Mouse (Mus musculus): ENCODE results near the gene Lrrc45. TPM values are rescaled to one million over a fixed set of nuclear protein-coding genes. Genes with fewer than 3 reads are reported as not detected.

Gene Lrrc45
- total and polyA plus RNA-seq, 3 experiments: 11.7 to 31.3 (median 20.3) TPM

DNA sequence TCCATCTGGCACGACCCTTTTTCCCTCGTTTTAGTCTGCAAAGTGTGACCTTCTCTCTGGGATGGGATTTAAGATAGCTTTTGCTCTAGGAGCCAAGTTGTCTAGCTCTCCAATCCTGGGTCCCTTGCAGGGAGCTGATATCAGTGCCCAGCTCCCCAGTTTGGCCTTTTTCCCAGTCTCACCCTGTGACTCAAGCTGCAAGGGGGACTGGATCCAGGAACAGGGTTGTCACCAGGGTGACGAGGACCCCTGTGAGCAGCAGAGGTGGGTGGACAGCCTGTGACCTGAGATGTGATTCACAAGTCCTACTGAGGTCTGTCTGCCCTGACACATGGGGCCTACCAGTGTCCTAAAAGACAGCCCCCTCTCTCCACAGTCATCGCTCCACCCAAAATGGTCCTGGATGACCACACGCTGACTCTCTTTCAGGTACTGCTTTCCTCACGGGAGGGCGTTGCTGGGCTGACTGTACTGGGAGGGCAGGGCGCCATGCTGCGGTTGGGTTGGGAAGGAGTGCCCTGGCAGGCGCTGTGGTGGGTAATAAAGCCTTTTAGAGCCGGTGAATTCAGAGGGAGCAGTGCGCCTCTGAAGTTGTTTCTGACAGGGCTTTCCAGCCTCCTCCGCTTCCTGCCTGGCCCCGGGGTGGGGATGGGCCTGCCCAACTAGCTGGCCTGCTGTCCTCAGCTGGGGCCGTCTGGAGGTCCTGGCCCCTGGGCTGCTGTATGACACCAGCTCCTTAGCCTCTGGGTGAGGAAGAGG lies 9.8 kb upstream of the Lrrc45 start:
- in situ Hi-C loops (cut with MboI; ENCODE audit: low pct_ligation_motif_present, low pct_unique_long_range_greater_than_20kb, low sequenced_read_pairs) (no loop called here), dilution Hi-C loops (cut with MboI; ENCODE audit: extremely low pct_ligation_motif_present, extremely low pct_unique_long_range_greater_than_20kb, low sequenced_read_pairs) (no loop called here)
- Histone ChIP-seq H3K79me2 (replicated peaks; ENCODE audit: control insufficient read depth, extremely low read depth, insufficient read depth, poor library complexity, severe bottlenecking) (no peaks in the 10 kb centered on the region), H3K27ac (ENCODE audit: insufficient read depth, low read depth) (no peak overlapping the region), H3K36me3 (replicated peaks in 1 of 2; ENCODE audit: control insufficient read depth in 1 of 2, insufficient read depth in 1 of 2, low read length in 1 of 2) (peaks cover 42 to 87% of the 10 kb centered on the region in 2 experiments), H3K27me3 (replicated peaks) (no peaks in the 10 kb centered on the region), H3K4me2 (ENCODE audit: insufficient read depth, low read depth, poor library complexity, severe bottlenecking) (no peak overlapping the region), H3K9ac (ENCODE audit: insufficient read depth, low read depth) (no peak overlapping the region), H3K9me3 (replicated peaks; ENCODE audit: low read length) (no peaks in the 10 kb centered on the region), H3K4me1 (ENCODE audit: control insufficient read depth in 1 of 2, insufficient read depth in 2 of 2) (peaks cover 14 to 37% of the 10 kb centered on the region in 2 experiments), H3K4me3 (replicated peaks in 1 of 3; ENCODE audit: low read depth in 2 of 3, low read length in 2 of 3, poor library complexity in 1 of 3) (no peak overlapping the region)
- TF ChIP-seq MAFK (IDR thresholded peaks at IDR 0.05; ENCODE audit: insufficient replicate concordance, low read length) (no peak), IRF4 (IDR thresholded peaks at IDR 0.05; ENCODE audit: low read depth, low read length) (no peak), JUN (IDR thresholded peaks at IDR 0.05; ENCODE audit: insufficient read depth, low read depth, low read length) (no peak), SMC3 (IDR thresholded peaks at IDR 0.05; ENCODE audit: low read depth, low read length) (no peak), PAX5 (IDR thresholded peaks at IDR 0.05; ENCODE audit: low read length) (no peak), NELFE (IDR thresholded peaks at IDR 0.05; ENCODE audit: low read depth, low read length) (no peak), GABPA (IDR thresholded peaks at IDR 0.05; ENCODE audit: insufficient replicate concordance, low read depth, low read length) (no peak), UBTF (IDR thresholded peaks at IDR 0.05; ENCODE audit: low read depth, low read length) (no peak)
- no peak for DNase-seq (ENCODE audit: extremely low read depth)

DNA sequence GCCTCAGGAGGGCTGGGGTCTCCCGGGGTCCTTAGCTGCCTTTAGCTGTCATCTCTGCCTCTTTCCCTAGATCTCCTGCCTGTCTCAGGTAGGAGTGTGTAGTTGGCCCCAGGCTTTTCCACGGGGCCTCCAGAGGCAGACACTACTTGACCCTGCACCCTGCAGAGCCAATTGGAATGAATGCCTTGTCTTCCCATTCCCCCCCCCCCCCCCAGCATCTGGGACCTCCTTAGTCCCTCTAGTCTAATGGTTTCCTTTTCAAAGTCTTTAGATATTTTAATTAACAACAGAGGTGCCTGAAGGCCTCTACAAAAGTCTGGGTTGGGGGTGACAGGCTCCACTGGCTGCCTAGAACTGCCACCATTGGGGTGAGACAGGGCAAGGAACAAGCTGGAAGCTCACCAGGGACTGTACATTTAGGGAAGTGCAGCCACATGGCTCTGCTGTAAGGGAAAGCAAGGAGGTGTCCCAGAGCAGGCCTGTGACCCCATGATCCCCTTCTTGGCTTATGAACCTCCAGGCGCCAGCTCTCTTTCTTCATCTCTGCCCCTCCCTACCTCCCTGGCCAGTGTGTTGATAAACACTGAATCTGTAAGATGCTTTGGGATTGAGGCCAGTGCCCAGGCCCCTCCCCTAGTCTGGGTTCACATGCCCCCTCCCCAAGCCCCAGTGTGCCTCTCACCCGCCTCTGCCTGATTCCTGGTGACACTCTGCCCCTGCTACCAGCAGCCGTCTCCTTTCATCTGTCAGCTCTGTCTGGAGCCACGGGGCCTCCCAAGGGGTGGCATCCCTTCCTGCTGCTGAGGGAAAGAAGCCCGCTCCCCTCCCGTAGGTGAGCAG lies 9.0 kb upstream of the Lrrc45 start:
- no peak overlapping the region for H3K4me2 ChIP-seq (ENCODE audit: insufficient read depth, low read depth, poor library complexity, severe bottlenecking)
- H3K4me3 ChIP-seq (replicated peaks in 1 of 3; ENCODE audit: low read depth in 2 of 3, low read length in 2 of 3, poor library complexity in 1 of 3): no peak overlapping the region
- no peak overlapping the region for H3K27ac ChIP-seq (ENCODE audit: insufficient read depth, low read depth)
- H3K79me2 ChIP-seq (replicated peaks; ENCODE audit: control insufficient read depth, extremely low read depth, insufficient read depth, poor library complexity, severe bottlenecking): no peaks in the 10 kb centered on the region
- no peak overlapping the region for H3K9ac ChIP-seq (ENCODE audit: insufficient read depth, low read depth)
- H3K4me1 ChIP-seq (ENCODE audit: control insufficient read depth in 1 of 2, insufficient read depth in 2 of 2): peaks cover 14 to 36% of the 10 kb centered on the region in 2 experiments
- in situ Hi-C loops (cut with MboI; ENCODE audit: low pct_ligation_motif_present, low pct_unique_long_range_greater_than_20kb, low sequenced_read_pairs): no loop called here
- TF ChIP-seq RCOR1 (conservative IDR thresholded peaks at IDR 0.05; ENCODE audit: low read depth, low read length): no peak
- TF ChIP-seq JUND (conservative IDR thresholded peaks at IDR 0.05; ENCODE audit: low read depth, low read length): no peak
- TF ChIP-seq SMC3 (IDR thresholded peaks at IDR 0.05; ENCODE audit: low read depth, low read length): no peak
- TF ChIP-seq EP300 (IDR thresholded peaks at IDR 0.05; ENCODE audit: low read length): no peak
- TF ChIP-seq MXI1 (IDR thresholded peaks at IDR 0.05; ENCODE audit: low read depth, low read length): no peak
- TF ChIP-seq E2F4 (IDR thresholded peaks at IDR 0.05; ENCODE audit: insufficient replicate concordance, low read depth, low read length): no peak
- no peak for TF ChIP-seq MAFK (IDR thresholded peaks at IDR 0.05; ENCODE audit: insufficient replicate concordance, low read length)
- TF ChIP-seq POLR2A (IDR thresholded peaks at IDR 0.05; ENCODE audit: low read depth, low read length): no peak
- no peak for TF ChIP-seq MEF2A (IDR thresholded peaks at IDR 0.05; ENCODE audit: borderline replicate concordance, low read depth, low read length)
- TF ChIP-seq CHD2 (IDR thresholded peaks at IDR 0.05; ENCODE audit: low read length): no peak
- TF ChIP-seq NRF1 (IDR thresholded peaks at IDR 0.05; ENCODE audit: low read depth, low read length): no peak
- no peak for TF ChIP-seq USF2 (conservative IDR thresholded peaks at IDR 0.05; ENCODE audit: low read depth, low read length)
- TF ChIP-seq UBTF (IDR thresholded peaks at IDR 0.05; ENCODE audit: low read depth, low read length): no peak
- no peak for TF ChIP-seq CTCF (conservative IDR thresholded peaks at IDR 0.05 in 1 of 2, IDR thresholded peaks at IDR 0.05 in 1 of 2; ENCODE audit: low read depth in 2 of 2, low read length in 2 of 2)
- TF ChIP-seq USF1 (IDR thresholded peaks at IDR 0.05; ENCODE audit: low read depth, low read length): no peak
- no peak for TF ChIP-seq KAT2A (IDR thresholded peaks at IDR 0.05; ENCODE audit: insufficient replicate concordance, low read length)
- TF ChIP-seq ZC3H11A (IDR thresholded peaks at IDR 0.05; ENCODE audit: low read depth, low read length): no peak
- no peak for TF ChIP-seq HCFC1 (IDR thresholded peaks at IDR 0.05; ENCODE audit: low read depth, low read length)
- DNase-seq (ENCODE audit: extremely low read depth): no peak
- H3K36me3 ChIP-seq (replicated peaks in 1 of 2; ENCODE audit: control insufficient read depth in 1 of 2, insufficient read depth in 1 of 2, low read length in 1 of 2): peaks cover 47 to 87% of the 10 kb centered on the region in 2 experiments
- dilution Hi-C loops (cut with MboI; ENCODE audit: extremely low pct_ligation_motif_present, extremely low pct_unique_long_range_greater_than_20kb, low sequenced_read_pairs): no loop called here
- H3K27me3 ChIP-seq (replicated peaks): no peaks in the 10 kb centered on the region
- no peaks in the 10 kb centered on the region for H3K9me3 ChIP-seq (replicated peaks; ENCODE audit: low read length)
